Comparison of ENCODE assay signal across 9 mouse cellular contexts in the genomic region with DNA sequence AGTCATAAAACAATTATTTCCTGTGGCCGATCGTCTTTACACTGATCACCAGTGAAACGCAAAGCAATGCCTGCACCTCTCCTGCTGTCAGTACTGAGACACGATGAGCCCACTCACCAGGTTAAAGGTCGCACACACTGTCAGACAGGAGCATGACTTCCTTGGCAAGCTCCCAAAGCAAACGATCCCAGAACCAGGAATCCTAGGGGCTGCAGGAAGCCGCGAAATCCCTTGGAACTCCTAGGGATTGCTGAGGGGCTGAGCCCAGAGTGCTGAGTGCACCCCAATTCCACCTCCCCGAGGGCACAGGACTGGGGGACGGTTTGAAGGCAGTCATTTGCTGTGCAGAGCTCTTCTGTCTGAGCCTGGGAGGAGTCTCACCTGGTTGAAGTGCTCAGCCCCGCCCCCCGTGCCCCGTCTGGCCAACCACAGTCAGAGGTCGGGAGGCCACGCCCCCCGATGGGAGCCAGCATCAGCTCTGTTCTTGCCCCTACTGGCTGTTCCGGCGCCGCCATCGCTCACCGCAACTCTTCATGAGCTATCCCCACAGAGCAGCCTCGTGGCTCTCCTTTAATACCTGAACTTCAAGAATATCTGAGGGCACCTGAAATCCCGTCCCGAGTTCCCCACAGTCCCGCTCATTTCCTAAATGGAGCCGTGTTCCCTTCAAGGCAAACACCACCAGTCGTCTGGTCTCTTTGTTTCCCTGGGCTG. TPM values are rescaled to one million over a fixed set of nuclear protein-coding genes. Genes with fewer than 3 reads are reported as not detected.
DNase-seq lines count a peak whose midpoint lies in the region; ATAC-seq and TF ChIP-seq lines count a peak whose summit lies in the region.
"Had no signal": no experiment of that assay in that cellular context is flagged by ENCODE, and none has a peak within 500 bp of the region (broad histone marks: within the 10 kb centered on the region; RNA-seq: fewer than 3 reads in every experiment).

No protein-coding gene starts in this region.

- no peaks in the 10 kb centered on the region for H3K9me3 ChIP-seq in lung, postnatal 0 days (ENCODE audit: low read length)

- 0 out of 2 replicates have a peak, but pooled peaks have one; percentile 27 for TF ChIP-seq CTCF in lung, postnatal 0 days (IDR thresholded peaks at IDR 0.05)

- H3K36me3 ChIP-seq in lung, postnatal 0 days (ENCODE audit: insufficient read depth, low read length) = no peaks in the 10 kb centered on the region

- no peak for TF ChIP-seq EP300 in lung, postnatal 0 days (IDR thresholded peaks at IDR 0.05)

- H3K9ac ChIP-seq in lung, postnatal 0 days (replicated peaks; ENCODE audit: low read depth) = no peak overlapping the region

- H3K4me3 ChIP-seq in lung, postnatal 0 days (ENCODE audit: low read depth, low read length) = peak overlapping the region; percentile 31

- peak overlapping the region; percentile 52 for H3K4me2 ChIP-seq in lung, postnatal 0 days (replicated peaks; ENCODE audit: low read depth, low read length)

- no peak overlapping the region for H3K27ac ChIP-seq in lung, postnatal 0 days (ENCODE audit: low read length)

- H3K27me3 ChIP-seq in lung, postnatal 0 days (replicated peaks; ENCODE audit: insufficient read depth, low read length) = no peaks in the 10 kb centered on the region

- WGBS in lung, postnatal 0 days = 6% methylated on average over 27 of the region's 27 CpGs

- DNase-seq in ovary, postnatal 36 days (ENCODE audit: low spot score) = peak; percentile 70
- no peak for DNase-seq in ovary, postnatal 14 days (ENCODE audit: low spot score)
- peak; percentile 72 for DNase-seq in cerebellum, adult 9-10 months
- DNase-seq in gastrocnemius, postnatal 25 days = peak; percentile 47
- DNase-seq in kidney, adult 8-10 months = peak; percentile 78 to 85
- DNase-seq in lung, postnatal 0 days (ENCODE audit: low spot score) = peak; percentile 84
- DNase-seq in retina, embryonic 14.5 days (ENCODE audit: low spot score) = peak; percentile 93
- peak; percentile 48 to 72 for DNase-seq in urinary bladder, postnatal 36 days (ENCODE audit: low spot score in 2 of 2)

- peak; percentile 79 for ATAC-seq in lung, postnatal 0 days

- peaks cover 7% of the 10 kb centered on the region; the same call in 1 of the 2 replicates for H3K4me1 ChIP-seq in lung, postnatal 0 days (ENCODE audit: insufficient read depth, low read depth, low read length)

RNA-seq across cellular contexts. Expression of gene 1500011B03Rik, which starts 2.9 kb away (rescaled TPM):
- total RNA-seq in gastrocnemius, postnatal 25 days (2021) = 1 to 10 TPM; 5.6 to 7.0 TPM
- 72.8 and 97.5 TPM in 2 replicates for polyA plus RNA-seq in lung, postnatal 0 days (2015; fragmentation: Nextera tagmentation; extraction: Ambion mirVana)

RNA-seq across cellular contexts. Expression of gene 4930519G04Rik, which starts 27.3 kb away (rescaled TPM):
- not detected for total RNA-seq in gastrocnemius, postnatal 25 days (2021)
- not detected in 2 replicates for polyA plus RNA-seq in lung, postnatal 0 days (2015; fragmentation: Nextera tagmentation; extraction: Ambion mirVana)
- total RNA-seq: adrenal gland, postnatal 4 days had no signal

RNA-seq across cellular contexts. Expression of gene Gm9936, which starts 32.3 kb away (rescaled TPM):
- not detected for total RNA-seq in gastrocnemius, postnatal 25 days (2021)
- not detected in 2 replicates for polyA plus RNA-seq in lung, postnatal 0 days (2015; fragmentation: Nextera tagmentation; extraction: Ambion mirVana)

RNA-seq across cellular contexts. Expression of gene Git2, which starts 50.8 kb away (rescaled TPM):
- total RNA-seq in gastrocnemius, postnatal 25 days (2021) = 10 to 100 TPM; 16.1 to 21.7 TPM
- 36.5 and 39.1 TPM in 2 replicates for polyA plus RNA-seq in lung, postnatal 0 days (2015; fragmentation: Nextera tagmentation; extraction: Ambion mirVana)

RNA-seq across cellular contexts. Expression of gene Ankrd13a, which starts 51.7 kb away (rescaled TPM):
- total RNA-seq in gastrocnemius, postnatal 25 days (2021) = 10 to 100 TPM; 21.7 to 22.1 TPM
- 110 and 115 TPM in 2 replicates for polyA plus RNA-seq in lung, postnatal 0 days (2015; fragmentation: Nextera tagmentation; extraction: Ambion mirVana)
